Mouse (Mus musculus) olfactory bulb, adult 2 months (tissue): ENCODE measurements around the gene Prpf39. TPM values are rescaled to one million over a fixed set of nuclear protein-coding genes. Genes with fewer than 3 reads are reported as not detected.

ENCODE experiments used
- H3K27ac ChIP-seq: fragments of 200-500 bp; 2 replicates; pipeline ENCODE4 v1.5.1; 2012; ENCODE audit warnings: low read depth, low read length; ENCODE audit not compliant: insufficient read depth
- H3K4me1 ChIP-seq: fragments of 200-500 bp; 2 replicates; pipeline ENCODE4 v1.6.1; 2012; ENCODE audit warnings: low read length; ENCODE audit not compliant: control insufficient read depth, insufficient read depth
- H3K4me3 ChIP-seq: fragments of 200-500 bp; 2 replicates; pipeline ENCODE4 v1.5.1; 2012; ENCODE audit warnings: mild to moderate bottlenecking, low read depth, low read length, moderate library complexity; ENCODE audit not compliant: insufficient read depth
- CTCF ChIP-seq: fragments of 200-500 bp; IDR thresholded peaks from 2 replicates; pipeline ENCODE4 v1.5.1; 2012; ENCODE audit warnings: low read depth, mild to moderate bottlenecking, low read length, moderate library complexity; ENCODE audit not compliant: insufficient read depth
- POLR2A ChIP-seq: fragments of 200-500 bp; IDR thresholded peaks from 2 replicates; pipeline ENCODE4 v1.6.1; 2012; ENCODE audit warnings: mild to moderate bottlenecking, low read depth, low read length, moderate library complexity; ENCODE audit not compliant: insufficient read depth
- WGBS: fragments of 180-500 bp; shearing (Covaris S2); methylation state at CpG from one replicate; pipeline ENCODE4 v1.1.7; 2018; 5-methylcytosine and 5-hydroxymethylcytosine counted together
- polyA plus RNA-seq: library from polyadenylated mRNA; stranded (reverse); fragments of >200 nt; gene quantifications from 2 replicates; pipeline ENCODE4 v1.2.4, GENCODE M21; 2012; ENCODE audit warnings: low replicate concordance; ENCODE audit not compliant: missing spikeins, insufficient read depth, insufficient read length

Prpf39 gene
- polyA plus RNA-seq, 1 experiment = not detected

GRCm38 (mm10) chr12:65065241-65065640, 29.1 kb downstream of the Prpf39 start:
- no peak overlapping the region for H3K4me3 ChIP-seq
- WGBS = 77% methylated on average over 2 of the region's 2 CpGs
- TF ChIP-seq POLR2A = no peak
- TF ChIP-seq CTCF = no peak
- H3K4me1 ChIP-seq = no peaks in the 10 kb centered on the region
- no peak overlapping the region for H3K27ac ChIP-seq

GRCm38 (mm10) chr12:65066234-65066633, 30.1 kb downstream of the Prpf39 start:
- H3K4me3 ChIP-seq = no peak overlapping the region
- 0 out of 2 replicates have a peak, but pooled peaks cover 2% of the 10 kb centered on the region for H3K4me1 ChIP-seq
- no peak overlapping the region for H3K27ac ChIP-seq
- TF ChIP-seq POLR2A (no peak), CTCF (no peak)
- 21% methylated on average over 3 of the region's 3 CpGs for WGBS

- 28% methylated on average over 4 of the region's 4 CpGs for WGBS
- H3K4me1 ChIP-seq = 0 out of 2 replicates have a peak, but pooled peaks cover 2% of the 10 kb centered on the region
- H3K27ac ChIP-seq = no peak overlapping the region
- no peak overlapping the region for H3K4me3 ChIP-seq
- TF ChIP-seq POLR2A (no peak), CTCF (no peak)
Observed at GRCm38 (mm10) chr12:65068409-65068808, 32.3 kb downstream of the Prpf39 start.

- Histone ChIP-seq H3K4me1 (peaks cover 7% of the 10 kb centered on the region), H3K27ac (peak overlapping the region; percentile 95), H3K4me3 (peak overlapping the region; percentile 80)
- no peak for TF ChIP-seq POLR2A
- 1% methylated on average over 21 of the region's 21 CpGs for WGBS
Observed at GRCm38 (mm10) chr12:65072911-65073610, 36.9 kb downstream of the Prpf39 start.

- peak; percentile 99 for TF ChIP-seq POLR2A
- no peak for TF ChIP-seq CTCF
- under 1% methylated on average over 49 of the region's 49 CpGs for WGBS
- H3K4me1 ChIP-seq = peaks cover 7% of the 10 kb centered on the region
- peak within 1 kb of the TSS; percentile 95 for H3K27ac ChIP-seq
- peak within 1 kb of the TSS; percentile 80 for H3K4me3 ChIP-seq
Observed at GRCm38 (mm10) chr12:65073611-65074178, 37.6 kb downstream of the Prpf39 start, which contains the start of gene Fkbp3. TSS of gene Fkbp3 (minus strand) at chr12:65074007.

- H3K4me1 ChIP-seq = peaks cover 7% of the 10 kb centered on the region
- no peak for TF ChIP-seq POLR2A
- TF ChIP-seq CTCF = no peak
- no peak overlapping the region for H3K27ac ChIP-seq
- peak overlapping the region; percentile 21; the same call in 1 of the 2 replicates for H3K4me3 ChIP-seq
- 18% methylated on average over 7 of the region's 7 CpGs for WGBS
Observed at GRCm38 (mm10) chr12:65074651-65075050, 38.5 kb downstream of the Prpf39 start.

- H3K27ac ChIP-seq = peak within 1 kb of the TSS; percentile 11; the same call in 1 of the 2 replicates
- 2% methylated on average over 39 of the region's 39 CpGs for WGBS
- H3K4me3 ChIP-seq = peak within 1 kb of the TSS; percentile 62
- peak; percentile 71; the same call in 1 of the 2 replicates for TF ChIP-seq POLR2A
- TF ChIP-seq CTCF = no peak
- peaks cover 7% of the 10 kb centered on the region for H3K4me1 ChIP-seq
Observed at GRCm38 (mm10) chr12:65075085-65075732, 39.1 kb downstream of the Prpf39 start, which contains the start of gene Fancm. TSS of gene Fancm (plus strand) at chr12:65075603.

GRCm38 (mm10) chr12:65075733-65076310, 39.7 kb downstream of the Prpf39 start:
- H3K27ac ChIP-seq = peak overlapping the region; percentile 11; the same call in 1 of the 2 replicates
- H3K4me1 ChIP-seq = peaks cover 5% of the 10 kb centered on the region
- WGBS = under 1% methylated on average over 41 of the region's 41 CpGs
- H3K4me3 ChIP-seq = peak overlapping the region; percentile 62
- TF ChIP-seq CTCF (no peak), POLR2A (no peak)

- TF ChIP-seq CTCF = no peak
- TF ChIP-seq POLR2A = no peak
- H3K27ac ChIP-seq = no peak overlapping the region
- 84% methylated on average over 9 of the region's 9 CpGs for WGBS
- peaks cover 5% of the 10 kb centered on the region for H3K4me1 ChIP-seq
- no peak overlapping the region for H3K4me3 ChIP-seq
Observed at GRCm38 (mm10) chr12:65076906-65077305, 40.8 kb downstream of the Prpf39 start.
